Comparison of ENCODE assay signal across 21 mouse cellular contexts in the genomic region with DNA sequence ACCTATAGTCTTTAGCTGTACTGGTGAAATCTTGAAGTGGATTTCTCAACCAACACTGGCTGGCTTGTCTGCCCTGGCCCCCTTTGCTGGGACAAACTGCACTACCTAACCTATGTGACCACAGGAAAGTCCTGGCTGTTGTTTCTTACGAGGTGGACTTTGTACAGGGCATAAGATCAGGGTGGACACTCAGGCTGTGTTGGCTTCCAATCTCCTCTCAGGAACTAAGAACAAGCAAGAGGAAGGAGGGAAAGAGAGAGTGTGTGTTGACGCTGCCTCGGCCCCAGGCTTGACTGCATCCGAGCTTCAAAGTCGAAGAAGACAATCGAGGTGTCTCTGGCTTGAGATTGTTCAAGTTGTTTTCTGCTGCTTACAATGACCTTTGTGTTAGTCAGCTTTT.
DNase-seq lines count a peak whose midpoint lies in the region; ATAC-seq and TF ChIP-seq lines count a peak whose summit lies in the region.
"Had no signal": no experiment of that assay in that cellular context is flagged by ENCODE, and none has a peak within 500 bp of the region (broad histone marks: within the 10 kb centered on the region; RNA-seq: fewer than 3 reads in every experiment).

No protein-coding gene starts in this region.

- no peak for ATAC-seq in kidney, embryonic 15.5 days (replicated peaks; ENCODE audit: low FRiP score)
- ATAC-seq in kidney, postnatal 0 days (replicated peaks; ENCODE audit: low FRiP score, low read depth), result peak; percentile 45; the same call in 1 of the 2 replicates
- ATAC-seq: forebrain, embryonic 15.5 days had no signal

- no peaks in the 10 kb centered on the region for H3K27me3 ChIP-seq in kidney, embryonic 15.5 days
- H3K27me3 ChIP-seq in kidney, postnatal 0 days (ENCODE audit: insufficient read depth, low read length), result no peaks in the 10 kb centered on the region
- H3K27me3 ChIP-seq: embryonic facial prominence, embryonic 15.5 days; forebrain, embryonic 15.5 days; hindbrain, embryonic 12.5 days had no signal

- intact Hi-C loops in left cerebral cortex, postnatal 36 days (cut with DNase I), result no loop called here

- no peak overlapping the region for H3K9ac ChIP-seq in kidney, embryonic 15.5 days
- no peak overlapping the region for H3K9ac ChIP-seq in kidney, postnatal 0 days (ENCODE audit: low read depth, low read length)
- H3K9ac ChIP-seq: embryonic facial prominence, embryonic 15.5 days; forebrain, embryonic 15.5 days; hindbrain, embryonic 12.5 days had no signal

- H3K4me2 ChIP-seq in kidney, embryonic 15.5 days, result no peak overlapping the region
- H3K4me2 ChIP-seq in kidney, postnatal 0 days (ENCODE audit: low read length), result no peak overlapping the region
- H3K4me2 ChIP-seq: embryonic facial prominence, embryonic 15.5 days; forebrain, embryonic 15.5 days; hindbrain, embryonic 12.5 days had no signal

- peak; percentile 61 to 64 for DNase-seq in kidney, adult 8-10 months
- DNase-seq in kidney, postnatal 10 days, result no peak
- DNase-seq in kidney, postnatal 0 days (ENCODE audit: low spot score), result no peak
- DNase-seq in yolk sac, embryonic 10.5 days (ENCODE audit: low spot score), result peak; percentile 78
- no peak for DNase-seq in left cerebral cortex, postnatal 36 days (ENCODE audit: low spot score in 2 of 2)
- DNase-seq in spleen, postnatal 10 days (ENCODE audit: low spot score in 2 of 2), result no peak
- DNase-seq: adrenal gland, adult 2 months; adrenal gland, postnatal 25 days; cerebellum, adult 2 months; cerebellum, postnatal 10 days; embryo, embryonic 11 days; gastrocnemius, postnatal 36 days; heart, adult 11 months; heart, postnatal 10 days; heart, postnatal 4 days had no signal

- no peaks in the 10 kb centered on the region for H3K9me3 ChIP-seq in kidney, embryonic 15.5 days (replicated peaks)
- H3K9me3 ChIP-seq in kidney, postnatal 0 days (replicated peaks; ENCODE audit: low read length), result no peaks in the 10 kb centered on the region
- H3K9me3 ChIP-seq: embryonic facial prominence, embryonic 15.5 days; forebrain, embryonic 10.5 days; forebrain, embryonic 15.5 days; hindbrain, embryonic 12.5 days had no signal

- WGBS in kidney, embryonic 15.5 days, result 84% methylated on average over 6 of the region's 6 CpGs
- 86% methylated on average over 6 of the region's 6 CpGs for WGBS in kidney, postnatal 0 days

- peaks cover 4% of the 10 kb centered on the region; the same call in 1 of the 2 replicates for H3K36me3 ChIP-seq in kidney, embryonic 15.5 days
- no peaks in the 10 kb centered on the region for H3K36me3 ChIP-seq in kidney, postnatal 0 days (ENCODE audit: insufficient read depth, low read length)
- H3K36me3 ChIP-seq: embryonic facial prominence, embryonic 15.5 days; forebrain, embryonic 10.5 days; forebrain, embryonic 15.5 days; hindbrain, embryonic 12.5 days had no signal

- peak overlapping the region; percentile 11; the same call in 1 of the 2 replicates for H3K27ac ChIP-seq in kidney, embryonic 15.5 days
- H3K27ac ChIP-seq in kidney, postnatal 0 days, result no peak overlapping the region
- H3K27ac ChIP-seq: embryonic facial prominence, embryonic 15.5 days; forebrain, embryonic 10.5 days; forebrain, embryonic 15.5 days; hindbrain, embryonic 12.5 days had no signal

- H3K4me3 ChIP-seq in kidney, embryonic 15.5 days (replicated peaks), result no peak overlapping the region
- H3K4me3 ChIP-seq in kidney, postnatal 0 days (replicated peaks; ENCODE audit: low read depth, low read length), result no peak overlapping the region
- H3K4me3 ChIP-seq: embryonic facial prominence, embryonic 15.5 days; erythroblast, embryonic 14.5 days; forebrain, embryonic 10.5 days; forebrain, embryonic 15.5 days; hindbrain, embryonic 12.5 days had no signal

- H3K4me1 ChIP-seq in kidney, embryonic 15.5 days, result peaks cover 47% of the 10 kb centered on the region
- peaks cover 16% of the 10 kb centered on the region; the same call in 1 of the 2 replicates for H3K4me1 ChIP-seq in kidney, postnatal 0 days (replicated peaks; ENCODE audit: insufficient read depth, low read length)
- H3K4me1 ChIP-seq: embryonic facial prominence, embryonic 15.5 days had no signal

- TF ChIP-seq CTCF in kidney, postnatal 0 days (IDR thresholded peaks at IDR 0.05; ENCODE audit: low read depth), result no peak

Comparison
In these comparisons a context has a peak if more than half of its experiments do, and no peak if none do; other contexts are left out.
1. DNase-seq: peak in kidney, adult 8-10 months (2 of 2) and yolk sac, embryonic 10.5 days (single experiment); none in kidney, postnatal 10 days (single experiment), kidney, postnatal 0 days (single experiment), left cerebral cortex, postnatal 36 days (0 of 2) and spleen, postnatal 10 days (0 of 2).